Mouse (Mus musculus) forebrain, embryonic 12.5 days (tissue): Measurements from ENCODE around the gene Chid1. TPM values are rescaled to one million over a fixed set of nuclear protein-coding genes. Genes with fewer than 3 reads are reported as not detected.
A peak's percentile ranks its signal among the peaks of the same experiment; 100 is the strongest.

Experiments
- ATAC-seq: fragments of 200-750 bp; cut with Nextera tagmentation; 2 replicates; pipeline ENCODE4 v1.8.0; 2017; ENCODE audit warnings: moderate TSS enrichment; ENCODE audit not compliant: low FRiP score
- H3K27ac ChIP-seq: fragments of 300-500 bp; sonication (generic); 2 replicates; pipeline ENCODE4 v1.5.1; 2016; ENCODE audit warnings: mild to moderate bottlenecking
- H3K27me3 ChIP-seq: fragments of 300-500 bp; sonication (generic); 2 replicates; pipeline ENCODE4 v1.6.1; 2016; ENCODE audit warnings: mild to moderate bottlenecking
- H3K36me3 ChIP-seq: fragments of 300-500 bp; sonication (generic); replicated peaks from 2 replicates; pipeline ENCODE4 v1.6.1; 2016; ENCODE audit warnings: mild to moderate bottlenecking
- H3K4me1 ChIP-seq: fragments of 300-500 bp; sonication (generic); 2 replicates; pipeline ENCODE4 v1.6.1; 2016
- H3K4me2 ChIP-seq: fragments of 300-500 bp; sonication (generic); 2 replicates; pipeline ENCODE4 v1.6.1; 2016; ENCODE audit warnings: mild to moderate bottlenecking, moderate library complexity
- H3K4me3 ChIP-seq: fragments of 300-500 bp; sonication (generic); replicated peaks from 2 replicates; pipeline ENCODE4 v1.5.1; 2016; ENCODE audit warnings: mild to moderate bottlenecking
- H3K9ac ChIP-seq: fragments of 300-500 bp; sonication (generic); 2 replicates; pipeline ENCODE4 v1.6.1; 2016; ENCODE audit warnings: mild to moderate bottlenecking
- H3K9me3 ChIP-seq: fragments of 300-500 bp; sonication (generic); 2 replicates; pipeline ENCODE4 v1.6.1; 2016
- WGBS: fragments of 180-500 bp; shearing (Covaris S2); methylation state at CpG from one replicate; pipeline ENCODE4 v1.1.7; 2016; 5-methylcytosine and 5-hydroxymethylcytosine counted together
- polyA plus RNA-seq: library from polyadenylated mRNA; unstranded; fragments of >200 nt; fragmentation: Nextera tagmentation; extraction: Ambion mirVana; gene quantifications from 2 replicates; pipeline ENCODE4 v1.2.1, GENCODE M21; 2016

Chid1 gene
- polyA plus RNA-seq, 1 experiment from 2014 or later, result 24.0 TPM

GRCm38 (mm10) chr7:141462333-141462821 lies 77.3 kb downstream of the Chid1 start:
- H3K4me2 ChIP-seq, result peak overlapping the region; percentile 58; the same call in 1 of the 2 replicates
- 17% methylated on average over 5 of the region's 5 CpGs for WGBS
- peak overlapping the region; percentile 38 for H3K4me3 ChIP-seq
- peaks cover 30% of the 10 kb centered on the region for H3K4me1 ChIP-seq
- H3K9me3 ChIP-seq, result no peaks in the 10 kb centered on the region
- H3K9ac ChIP-seq, result no peak overlapping the region
- peaks cover 84% of the 10 kb centered on the region for H3K27me3 ChIP-seq
- H3K36me3 ChIP-seq, result peaks cover 12% of the 10 kb centered on the region; the same call in 1 of the 2 replicates
- H3K27ac ChIP-seq, result no peak overlapping the region
- ATAC-seq, result no peak

GRCm38 (mm10) chr7:141461521-141462332 lies 77.9 kb downstream of the Chid1 start:
- Histone ChIP-seq H3K9me3 (no peaks in the 10 kb centered on the region), H3K4me2 (peak overlapping the region; percentile 58), H3K9ac (peak overlapping the region; percentile 47), H3K27ac (no peak overlapping the region), H3K4me3 (peak overlapping the region; percentile 38), H3K4me1 (peaks cover 25% of the 10 kb centered on the region), H3K27me3 (peaks cover 81% of the 10 kb centered on the region), H3K36me3 (peaks cover 12% of the 10 kb centered on the region; the same call in 1 of the 2 replicates)
- WGBS, result 3% methylated on average over 52 of the region's 59 CpGs
- ATAC-seq, result no peak

GRCm38 (mm10) chr7:141460391-141461113 lies 79.1 kb downstream of the Chid1 start, which contains the start of gene Cracr2b:
TSS of gene Cracr2b (plus strand) at chr7:141461094.
- Histone ChIP-seq H3K4me1 (peaks cover 35% of the 10 kb centered on the region), H3K4me3 (peak within 1 kb of the TSS; percentile 38), H3K36me3 (peaks cover 12% of the 10 kb centered on the region; the same call in 1 of the 2 replicates), H3K27me3 (peaks cover 74% of the 10 kb centered on the region), H3K9ac (peak within 1 kb of the TSS; percentile 47), H3K4me2 (peak within 1 kb of the TSS; percentile 58), H3K9me3 (no peaks in the 10 kb centered on the region), H3K27ac (no peak within 1 kb of the TSS)
- no peak for ATAC-seq
- WGBS, result 75% methylated on average over 15 of the region's 15 CpGs

GRCm38 (mm10) chr7:141460001-141460390 lies 79.7 kb downstream of the Chid1 start:
- Histone ChIP-seq H3K4me3 (no peak overlapping the region), H3K9me3 (no peaks in the 10 kb centered on the region), H3K9ac (no peak overlapping the region), H3K27ac (no peak overlapping the region), H3K27me3 (peaks cover 69% of the 10 kb centered on the region), H3K4me2 (no peak overlapping the region), H3K36me3 (peaks cover 12% of the 10 kb centered on the region; the same call in 1 of the 2 replicates), H3K4me1 (peaks cover 34% of the 10 kb centered on the region)
- WGBS, result 80% methylated on average over 5 of the region's 5 CpGs
- no peak for ATAC-seq

- H3K4me2 ChIP-seq, result no peak overlapping the region
- peaks cover 62% of the 10 kb centered on the region for H3K27me3 ChIP-seq
- H3K36me3 ChIP-seq, result peaks cover 12% of the 10 kb centered on the region; the same call in 1 of the 2 replicates
- H3K4me3 ChIP-seq, result no peak overlapping the region
- no peak overlapping the region for H3K27ac ChIP-seq
- H3K9me3 ChIP-seq, result no peaks in the 10 kb centered on the region
- no peak overlapping the region for H3K9ac ChIP-seq
- peaks cover 34% of the 10 kb centered on the region for H3K4me1 ChIP-seq
- ATAC-seq, result no peak
- 92% methylated on average over 17 of the region's 17 CpGs for WGBS
These were observed 80.4 kb downstream of the Chid1 start for GRCm38 (mm10) chr7:141459301-141459711.

GRCm38 (mm10) chr7:141458661-141459060 lies 81.0 kb downstream of the Chid1 start:
- peaks cover 55% of the 10 kb centered on the region for H3K27me3 ChIP-seq
- ATAC-seq, result no peak
- peaks cover 12% of the 10 kb centered on the region; the same call in 1 of the 2 replicates for H3K36me3 ChIP-seq
- H3K9me3 ChIP-seq, result no peaks in the 10 kb centered on the region
- H3K9ac ChIP-seq, result no peak overlapping the region
- H3K27ac ChIP-seq, result no peak overlapping the region
- no peak overlapping the region for H3K4me2 ChIP-seq
- WGBS, result 90% methylated on average over 11 of the region's 11 CpGs
- no peak overlapping the region for H3K4me3 ChIP-seq
- H3K4me1 ChIP-seq, result peaks cover 34% of the 10 kb centered on the region

- no peaks in the 10 kb centered on the region for H3K9me3 ChIP-seq
- no peak overlapping the region for H3K27ac ChIP-seq
- WGBS, result 75% methylated on average over 15 of the region's 15 CpGs
- no peak overlapping the region for H3K4me3 ChIP-seq
- peaks cover 50% of the 10 kb centered on the region for H3K27me3 ChIP-seq
- peaks cover 12% of the 10 kb centered on the region; the same call in 1 of the 2 replicates for H3K36me3 ChIP-seq
- no peak overlapping the region for H3K4me2 ChIP-seq
- no peak overlapping the region for H3K9ac ChIP-seq
- H3K4me1 ChIP-seq, result peaks cover 34% of the 10 kb centered on the region
- no peak for ATAC-seq
These were observed 81.5 kb downstream of the Chid1 start for GRCm38 (mm10) chr7:141457986-141458660.

- H3K36me3 ChIP-seq, result peaks cover 14% of the 10 kb centered on the region
- WGBS, result 94% methylated on average over 14 of the region's 14 CpGs
- no peak overlapping the region for H3K27ac ChIP-seq
- H3K4me1 ChIP-seq, result peaks cover 31% of the 10 kb centered on the region
- H3K4me3 ChIP-seq, result no peak overlapping the region
- ATAC-seq, result no peak
- no peaks in the 10 kb centered on the region for H3K9me3 ChIP-seq
- H3K4me2 ChIP-seq, result no peak overlapping the region; the same call in 1 of the 2 replicates
- H3K9ac ChIP-seq, result no peak overlapping the region
- H3K27me3 ChIP-seq, result peaks cover 41% of the 10 kb centered on the region
These were observed 82.4 kb downstream of the Chid1 start for GRCm38 (mm10) chr7:141457236-141457635.

GRCm38 (mm10) chr7:141456739-141457138 lies 82.9 kb downstream of the Chid1 start:
- peak overlapping the region; percentile 85 for H3K4me2 ChIP-seq

GRCm38 (mm10) chr7:141455610-141456314 lies 83.9 kb downstream of the Chid1 start:
- peak overlapping the region; percentile 85 for H3K4me2 ChIP-seq
- peaks cover 21% of the 10 kb centered on the region for H3K4me1 ChIP-seq
- H3K27me3 ChIP-seq, result peaks cover 26% of the 10 kb centered on the region
- H3K27ac ChIP-seq, result peak overlapping the region; percentile 74; the same call in 1 of the 2 replicates
- peak overlapping the region; percentile 73 for H3K9ac ChIP-seq
- peak overlapping the region; percentile 51 for H3K4me3 ChIP-seq
- H3K9me3 ChIP-seq, result no peaks in the 10 kb centered on the region
- WGBS, result under 1% methylated on average over 23 of the region's 23 CpGs
- H3K36me3 ChIP-seq, result peaks cover 29% of the 10 kb centered on the region
- peak; percentile 40 for ATAC-seq

More at GRCm38 (mm10) chr7:141456739-141457138, 82.9 kb downstream of the Chid1 start:
- no peak overlapping the region for H3K27ac ChIP-seq
- ATAC-seq, result no peak
- no peak overlapping the region for H3K9ac ChIP-seq
- no peaks in the 10 kb centered on the region for H3K9me3 ChIP-seq
- WGBS, result 90% methylated on average over 6 of the region's 6 CpGs
- peaks cover 19% of the 10 kb centered on the region for H3K36me3 ChIP-seq
- H3K4me1 ChIP-seq, result peaks cover 26% of the 10 kb centered on the region
- no peak overlapping the region for H3K4me3 ChIP-seq
- peaks cover 36% of the 10 kb centered on the region for H3K27me3 ChIP-seq

- peak within 1 kb of the TSS; percentile 51 for H3K4me3 ChIP-seq
- H3K36me3 ChIP-seq, result peaks cover 36% of the 10 kb centered on the region
- peak within 1 kb of the TSS; percentile 74; the same call in 1 of the 2 replicates for H3K27ac ChIP-seq
- WGBS, result under 1% methylated on average over 45 of the region's 45 CpGs
- no peaks in the 10 kb centered on the region for H3K9me3 ChIP-seq
- peak; percentile 83 for ATAC-seq
- H3K27me3 ChIP-seq, result peaks cover 19% of the 10 kb centered on the region
- peak within 1 kb of the TSS; percentile 73 for H3K9ac ChIP-seq
- peak within 1 kb of the TSS; percentile 85 for H3K4me2 ChIP-seq
- H3K4me1 ChIP-seq, result peaks cover 21% of the 10 kb centered on the region
These were observed 84.6 kb downstream of the Chid1 start, which contains the start of gene Pnpla2 for GRCm38 (mm10) chr7:141454967-141455551. TSS of gene Pnpla2 (plus strand) at chr7:141455198.
